Comparison of ENCODE assay signal across 8 mouse cellular contexts in the genomic region with DNA sequence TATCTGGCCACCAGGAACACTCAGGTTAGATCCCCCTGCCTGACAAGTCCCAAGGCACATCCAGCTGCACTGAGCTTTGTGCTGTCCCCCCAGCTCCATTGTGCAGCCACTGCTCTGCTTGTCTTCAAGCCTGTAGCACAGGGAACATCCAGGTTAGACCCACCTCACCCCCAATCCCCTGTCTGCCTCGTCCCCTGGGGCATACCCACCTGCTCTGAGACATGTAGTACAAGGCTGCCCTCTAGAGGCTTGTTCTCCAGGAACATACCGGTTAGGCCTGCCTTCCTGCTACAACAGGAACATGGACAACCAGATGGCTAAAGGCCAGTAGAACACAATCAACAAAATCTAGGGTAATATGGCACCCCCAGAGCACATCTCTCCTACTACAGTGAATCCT.
DNase-seq lines count a peak whose midpoint lies in the region; TF ChIP-seq lines count a peak whose summit lies in the region.
"Had no signal": no experiment of that assay in that cellular context is flagged by ENCODE, and none has a peak within 500 bp of the region (broad histone marks: within the 10 kb centered on the region; RNA-seq: fewer than 3 reads in every experiment).

No protein-coding gene starts in this region.

- peak; percentile 56 for TF ChIP-seq CTCF in left cerebral cortex, adult 2 months (IDR thresholded peaks at IDR 0.05)
- peak; percentile 63 for TF ChIP-seq CTCF in kidney, adult 2 months (conservative IDR thresholded peaks at IDR 0.05; ENCODE audit: insufficient read depth, insufficient read length, low read depth, low read length)

- no peaks in the 10 kb centered on the region for H3K36me3 ChIP-seq in kidney, adult 2 months (ENCODE audit: control insufficient read depth, insufficient read depth, low read length)

- no peak overlapping the region for H3K4me3 ChIP-seq in left cerebral cortex, adult 2 months
- H3K4me3 ChIP-seq in kidney, adult 2 months (ENCODE audit: insufficient read depth, low read depth, low read length), result no peak overlapping the region
- H3K4me3 ChIP-seq: megakaryocyte, embryonic 14.5 days had no signal

- no peak for TF ChIP-seq POLR2A in kidney, adult 2 months (IDR thresholded peaks at IDR 0.05; ENCODE audit: low read depth, low read length)

- no peaks in the 10 kb centered on the region for H3K4me1 ChIP-seq in kidney, adult 2 months (ENCODE audit: control insufficient read depth, insufficient read depth, low read length)

- WGBS in kidney, adult 2 months, result 13% methylated on average over 2 of the region's 2 CpGs

- intact Hi-C loops in left cerebral cortex, adult 2 months (cut with DNase I), result no loop called here

- peak; percentile 22 to 33 for DNase-seq in left cerebral cortex, adult 2 months (ENCODE audit: extremely low spot score in 1 of 2, low spot score in 2 of 2)
- no peak for DNase-seq in left cerebral cortex, adult 11 months (ENCODE audit: low spot score)
- peak; percentile 44 for DNase-seq in MEL-GATA-1-ER (ENCODE audit: extremely low read depth, low read depth)
- DNase-seq in c-Kit-positive CD71-negative TER-119-negative erythroid progenitor cells, embryonic 14.5 days (ENCODE audit: low read depth), result peak; percentile 50
- DNase-seq in kidney, adult 2 months, result peak; percentile 40
- DNase-seq in lung, postnatal 14 days, result peak; percentile 38
- peak; percentile 71 for DNase-seq in thymus, postnatal 25 days

- no peaks in the 10 kb centered on the region for H3K27me3 ChIP-seq in kidney, adult 2 months (replicated peaks; ENCODE audit: control insufficient read depth, insufficient read depth, low read length)

- H3K27ac ChIP-seq in left cerebral cortex, adult 2 months, result no peak overlapping the region
- H3K27ac ChIP-seq in kidney, adult 2 months (ENCODE audit: insufficient read depth, low read depth, low read length), result no peak overlapping the region
